Mouse (Mus musculus) intestine, embryonic 14.5 days (tissue): ENCODE measurements at regions not wholly inside any gene's neighbourhood (a gene's known extent, or its start where the extent isn't known, plus 50 kb on each side); places are given as distances from the start of the nearest gene placed in this dataset.

Experiments
- ATAC-seq: fragments of 200-750 bp; cut with Nextera tagmentation; replicated peaks from 2 replicates; pipeline ENCODE4 v1.8.0; 2017; ENCODE audit warnings: low read depth, moderate number of reproducible peaks, moderate TSS enrichment, moderate library complexity; ENCODE audit not compliant: low FRiP score, low TSS enrichment
- DNase-seq: peaks from one replicate; pipeline ENCODE4 v3.0.0-alpha.2; 2018; ENCODE audit warnings: low spot score
- H3K27ac ChIP-seq: fragments of 300-500 bp; sonication (generic); 2 replicates; pipeline ENCODE4 v1.5.1; 2014; ENCODE audit warnings: low read depth, mild to moderate bottlenecking, control low read depth
- H3K27me3 ChIP-seq: fragments of 300-500 bp; sonication (generic); replicated peaks from 2 replicates; pipeline ENCODE4 v1.6.1; 2014; ENCODE audit warnings: low read length, control low read depth; ENCODE audit not compliant: control insufficient read depth, insufficient read depth
- H3K36me3 ChIP-seq: fragments of 300-500 bp; sonication (generic); 2 replicates; pipeline ENCODE4 v1.6.1; 2014; ENCODE audit warnings: low read length, control low read depth; ENCODE audit not compliant: control insufficient read depth, insufficient read depth
- H3K4me1 ChIP-seq: fragments of 300-500 bp; sonication (generic); replicated peaks from 2 replicates; pipeline ENCODE4 v1.6.1; 2014; ENCODE audit warnings: low read length, control low read depth, mixed read lengths; ENCODE audit not compliant: control insufficient read depth, insufficient read depth
- H3K4me2 ChIP-seq: fragments of 300-500 bp; sonication (generic); 2 replicates; pipeline ENCODE4 v1.6.1; 2014; ENCODE audit warnings: low read length
- H3K4me3 ChIP-seq: fragments of 300-500 bp; sonication (generic); 2 replicates; pipeline ENCODE4 v1.5.1; 2014; ENCODE audit warnings: low read depth, low read length, control low read depth, mixed read lengths
- H3K9ac ChIP-seq: fragments of 300-500 bp; sonication (generic); 2 replicates; pipeline ENCODE4 v1.6.1; 2014; ENCODE audit warnings: mild to moderate bottlenecking, low read length
- H3K9me3 ChIP-seq: fragments of 300-500 bp; sonication (generic); 2 replicates; pipeline ENCODE4 v1.6.1; 2016; ENCODE audit warnings: low read length, control low read depth; ENCODE audit not compliant: control insufficient read depth
- WGBS: fragments of 180-500 bp; shearing (Covaris S2); extraction: QIAGEN DNeasy Blood & Tissue Kit; methylation state at CpG from one replicate; pipeline ENCODE4 v1.1.7; 2014; 5-methylcytosine and 5-hydroxymethylcytosine counted together

DNA sequence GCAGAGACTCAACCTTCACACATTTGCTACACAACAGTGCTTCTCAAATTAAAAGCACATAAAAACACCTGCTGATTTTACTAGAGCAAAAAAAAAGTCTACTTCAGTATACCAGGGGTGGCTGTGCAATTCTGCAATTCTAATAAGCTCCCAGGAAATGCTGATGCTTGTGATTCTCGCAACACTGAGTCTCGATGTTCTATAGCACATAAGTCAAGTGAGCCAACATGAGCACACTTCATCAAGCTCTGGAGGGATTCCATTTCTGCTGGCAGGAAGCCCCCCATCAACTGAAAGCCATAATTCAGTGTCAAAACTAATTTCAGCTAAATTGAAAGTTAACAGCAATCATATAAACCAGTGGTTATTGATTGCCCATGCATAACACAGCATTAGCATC is 2676.7 kb upstream of the Gm6569 start:
- DNase-seq (no peak), ATAC-seq (no peak)
- no peaks in the 10 kb centered on the region for H3K36me3 ChIP-seq
- no peak overlapping the region for H3K4me2 ChIP-seq
- H3K4me1 ChIP-seq, result no peaks in the 10 kb centered on the region
- no peaks in the 10 kb centered on the region for H3K27me3 ChIP-seq
- no peak overlapping the region for H3K4me3 ChIP-seq
- no peak overlapping the region for H3K27ac ChIP-seq
- WGBS, result 79% methylated on average over 2 of the region's 2 CpGs
- H3K9me3 ChIP-seq, result no peaks in the 10 kb centered on the region
- no peak overlapping the region for H3K9ac ChIP-seq

DNA sequence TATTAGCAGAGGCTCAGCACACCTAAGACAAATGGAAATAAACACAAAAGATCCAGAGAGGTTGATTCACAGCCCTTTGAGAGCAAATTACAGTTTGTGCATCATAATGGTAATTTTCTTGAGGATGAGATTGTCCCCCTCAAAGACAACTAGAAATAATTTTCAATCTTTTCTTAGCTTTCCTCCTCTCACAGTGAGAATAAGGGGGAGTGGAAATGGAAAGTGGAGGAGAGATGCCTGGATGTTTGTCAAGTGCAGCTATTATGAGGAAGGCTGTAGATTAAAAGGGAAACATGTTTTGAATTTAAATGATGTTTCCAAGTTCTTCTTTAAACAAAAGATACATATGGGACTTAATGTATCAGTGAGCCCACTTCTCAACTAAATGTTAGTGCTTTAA is 2672.3 kb upstream of the Gm6569 start:
- no peaks in the 10 kb centered on the region for H3K36me3 ChIP-seq
- no peak overlapping the region for H3K9ac ChIP-seq
- no peak overlapping the region for H3K4me2 ChIP-seq
- H3K4me3 ChIP-seq, result no peak overlapping the region
- no peaks in the 10 kb centered on the region for H3K4me1 ChIP-seq
- no peaks in the 10 kb centered on the region for H3K27me3 ChIP-seq
- ATAC-seq (no peak), DNase-seq (no peak)
- H3K9me3 ChIP-seq, result no peaks in the 10 kb centered on the region
- no peak overlapping the region for H3K27ac ChIP-seq

DNA sequence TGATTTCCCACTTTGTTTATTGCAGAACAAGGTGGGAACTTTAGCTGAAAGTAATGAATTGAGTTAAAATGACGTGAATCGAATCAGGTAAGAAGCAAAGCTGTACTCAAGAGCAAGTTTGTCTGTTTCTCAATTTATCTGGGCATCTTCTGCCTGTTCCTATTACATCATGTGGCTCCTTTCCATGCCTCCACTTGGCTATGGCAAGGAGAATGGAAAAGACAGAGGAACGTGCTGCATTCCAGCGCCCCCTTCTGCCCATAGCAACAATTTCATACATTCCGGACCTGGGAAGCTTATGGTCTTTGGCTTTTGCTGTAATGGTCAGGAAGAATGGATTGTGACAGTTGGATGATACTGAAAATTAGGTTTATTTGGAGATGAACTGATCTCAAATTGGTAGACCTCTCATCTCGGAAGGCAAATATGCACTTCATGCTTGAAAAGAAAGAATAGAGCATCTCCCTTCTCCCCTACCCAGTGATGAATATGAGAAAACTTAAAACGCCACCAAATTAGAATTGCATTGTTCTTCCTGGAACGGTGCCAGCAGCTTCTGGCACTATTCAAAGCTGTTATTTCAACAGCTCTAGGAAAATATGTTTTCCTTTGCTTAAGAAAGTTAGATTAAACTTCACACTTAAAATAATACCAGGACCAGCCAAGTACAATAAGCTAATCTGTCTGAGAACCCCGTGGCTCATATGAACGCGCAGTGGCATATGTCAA is 2639.2 kb upstream of the Gm6569 start:
- Histone ChIP-seq H3K4me2 (no peak overlapping the region), H3K9me3 (no peaks in the 10 kb centered on the region), H3K4me3 (no peak overlapping the region), H3K27ac (no peak overlapping the region), H3K4me1 (no peaks in the 10 kb centered on the region), H3K36me3 (no peaks in the 10 kb centered on the region), H3K9ac (no peak overlapping the region), H3K27me3 (no peaks in the 10 kb centered on the region)
- WGBS, result 58% methylated on average over 11 of the region's 11 CpGs
- no peak for ATAC-seq
- no peak for DNase-seq

DNA sequence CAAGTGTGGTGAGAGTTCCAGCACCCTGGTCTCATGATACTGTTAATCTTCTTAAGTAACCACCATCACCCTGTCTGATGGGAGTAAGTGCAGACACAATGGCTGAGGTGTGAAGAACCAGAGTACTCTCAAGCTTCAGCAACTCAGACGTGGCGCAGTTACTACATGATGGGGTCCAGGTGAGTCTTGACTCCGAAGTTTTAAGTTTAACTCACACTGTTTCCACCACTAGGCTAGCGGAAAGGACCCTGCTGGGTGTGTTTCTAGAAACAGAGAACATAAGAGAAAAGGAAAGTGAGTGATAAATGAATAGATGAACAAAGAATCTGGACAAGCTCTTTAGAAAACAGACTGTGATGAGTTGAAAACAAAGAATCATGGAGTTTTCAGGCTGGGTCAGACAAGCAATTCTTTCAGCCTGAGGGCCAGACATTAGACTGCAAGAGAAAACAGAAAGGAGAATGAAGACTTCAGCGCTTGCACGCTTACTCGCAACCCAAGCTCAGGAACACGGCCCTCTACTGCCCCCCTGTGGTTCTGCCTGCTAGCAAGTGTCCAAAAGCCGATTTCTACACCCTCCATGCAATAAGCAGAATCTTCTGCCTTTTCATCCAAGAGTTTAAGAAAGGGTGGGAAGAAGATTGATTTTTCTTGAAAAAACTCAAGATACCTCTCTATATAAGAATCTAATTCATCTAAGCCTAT is 2593.6 kb upstream of the Gm6569 start:
- Histone ChIP-seq H3K36me3 (no peaks in the 10 kb centered on the region), H3K9ac (no peak overlapping the region), H3K4me2 (no peak overlapping the region), H3K4me3 (no peak overlapping the region), H3K4me1 (no peaks in the 10 kb centered on the region), H3K9me3 (no peaks in the 10 kb centered on the region), H3K27ac (no peak overlapping the region), H3K27me3 (no peaks in the 10 kb centered on the region)
- no peak; the same call in 1 of the 2 replicates for ATAC-seq
- WGBS, result 51% methylated on average over 9 of the region's 9 CpGs
- DNase-seq, result peak; percentile 92

DNA sequence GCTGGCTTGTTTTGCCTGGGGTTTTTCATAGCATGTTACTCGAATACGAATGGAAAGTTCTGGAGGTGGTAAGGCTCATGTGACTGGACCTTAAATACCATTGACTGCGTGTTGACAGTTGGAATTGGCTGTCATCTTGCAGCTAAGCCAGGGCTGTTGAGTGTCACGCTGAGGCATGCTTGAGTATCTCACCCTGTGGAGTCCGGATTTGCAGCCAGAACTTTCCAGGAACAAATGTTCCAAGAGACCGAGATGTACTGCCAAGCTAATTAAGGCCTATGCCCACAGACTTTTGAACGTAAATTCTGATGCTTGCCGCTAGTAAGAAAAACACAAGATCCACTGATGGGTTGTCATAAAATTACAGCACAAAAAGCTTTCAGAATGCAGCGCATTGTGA is 2590.8 kb upstream of the Gm6569 start:
- H3K9ac ChIP-seq, result no peak overlapping the region
- H3K36me3 ChIP-seq, result no peaks in the 10 kb centered on the region
- H3K27ac ChIP-seq, result no peak overlapping the region
- no peak for DNase-seq
- no peaks in the 10 kb centered on the region for H3K9me3 ChIP-seq
- 71% methylated on average over 9 of the region's 9 CpGs for WGBS
- no peaks in the 10 kb centered on the region for H3K4me1 ChIP-seq
- no peak for ATAC-seq
- H3K27me3 ChIP-seq, result no peaks in the 10 kb centered on the region
- no peak overlapping the region for H3K4me3 ChIP-seq
- H3K4me2 ChIP-seq, result no peak overlapping the region

DNA sequence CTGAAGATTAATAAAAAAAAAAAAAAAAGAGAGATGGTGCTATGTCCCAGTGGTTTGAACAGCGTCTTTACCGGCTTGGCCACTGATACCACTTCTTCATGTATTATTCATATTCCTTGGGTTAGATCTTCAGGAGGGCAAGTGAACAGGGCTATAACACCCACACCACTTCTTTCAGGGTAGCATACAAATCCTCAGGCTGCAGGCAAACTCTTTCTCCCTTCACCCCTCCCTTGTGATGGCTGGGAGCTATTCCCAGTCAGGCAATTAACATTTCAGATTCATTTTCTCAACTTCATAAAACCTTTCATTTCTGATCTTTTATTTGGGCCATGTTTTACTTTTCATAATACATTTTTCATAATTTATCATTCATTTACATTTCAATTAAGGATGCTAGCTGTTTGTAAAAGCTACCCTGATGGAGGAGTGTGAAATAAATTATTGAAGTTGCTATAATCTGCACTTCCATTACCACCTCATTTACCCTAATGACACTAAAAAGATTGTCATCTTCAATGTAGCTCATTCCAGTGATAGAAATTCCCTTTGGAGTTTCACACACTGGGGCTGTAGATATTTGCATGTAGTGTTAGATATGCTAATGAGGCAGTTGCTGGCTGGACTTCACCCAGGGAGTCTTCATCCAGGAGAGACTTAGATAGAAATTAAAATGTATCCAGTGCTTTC is 2558.3 kb upstream of the Gm6569 start:
- DNase-seq (no peak), ATAC-seq (no peak)
- H3K9ac ChIP-seq, result no peak overlapping the region
- no peaks in the 10 kb centered on the region for H3K4me1 ChIP-seq
- H3K36me3 ChIP-seq, result no peaks in the 10 kb centered on the region
- H3K9me3 ChIP-seq, result no peaks in the 10 kb centered on the region
- H3K4me2 ChIP-seq, result no peak overlapping the region
- 96% methylated on average over 2 of the region's 2 CpGs for WGBS
- no peak overlapping the region for H3K27ac ChIP-seq
- no peak overlapping the region for H3K4me3 ChIP-seq
- H3K27me3 ChIP-seq, result no peaks in the 10 kb centered on the region

DNA sequence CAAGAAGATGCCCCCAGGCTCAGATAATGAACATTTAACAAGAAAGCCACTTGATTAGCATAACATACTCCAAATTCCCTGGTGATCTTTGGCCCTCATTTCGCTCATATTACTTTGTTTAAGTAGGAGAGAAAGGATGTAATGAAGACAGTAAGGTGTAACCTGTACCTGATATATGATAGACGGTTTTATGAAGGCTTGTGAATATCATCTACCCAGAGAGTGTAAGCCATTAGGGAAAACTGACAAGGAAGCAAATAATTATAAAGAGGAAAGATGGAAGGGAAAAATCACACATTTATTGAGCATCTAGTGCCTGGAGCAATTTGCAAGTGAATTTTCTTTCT is 2557.8 kb upstream of the Gm6569 start:
- Histone ChIP-seq H3K27ac (no peak overlapping the region), H3K9ac (no peak overlapping the region), H3K36me3 (no peaks in the 10 kb centered on the region), H3K9me3 (no peaks in the 10 kb centered on the region), H3K4me1 (no peaks in the 10 kb centered on the region), H3K27me3 (no peaks in the 10 kb centered on the region), H3K4me3 (no peak overlapping the region), H3K4me2 (no peak overlapping the region)
- ATAC-seq (no peak), DNase-seq (no peak)
- 79% methylated on average over 2 of the region's 2 CpGs for WGBS

DNA sequence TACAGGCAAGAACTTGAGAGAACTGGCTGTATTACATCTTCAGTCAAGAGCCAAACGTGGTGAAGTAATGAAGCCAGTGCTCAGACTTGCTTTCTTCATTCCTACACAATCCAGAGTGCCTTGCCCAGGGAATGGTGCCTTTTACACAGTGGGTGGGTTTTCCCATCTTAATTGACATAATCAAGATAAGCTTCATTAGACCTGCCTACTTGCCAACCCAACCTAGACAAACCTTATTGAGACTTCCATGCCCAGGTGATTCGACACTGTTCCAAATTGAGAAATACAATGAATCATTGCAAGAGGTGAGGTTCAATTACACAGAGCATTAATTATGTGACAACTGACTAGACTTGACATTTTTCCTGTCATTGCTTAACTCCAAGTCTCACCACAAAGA is 2557.0 kb upstream of the Gm6569 start:
- H3K4me3 ChIP-seq, result no peak overlapping the region
- 75% methylated on average over 2 of the region's 2 CpGs for WGBS
- no peak overlapping the region for H3K4me2 ChIP-seq
- no peaks in the 10 kb centered on the region for H3K36me3 ChIP-seq
- no peaks in the 10 kb centered on the region for H3K27me3 ChIP-seq
- ATAC-seq (no peak), DNase-seq (no peak)
- H3K9me3 ChIP-seq, result no peaks in the 10 kb centered on the region
- no peaks in the 10 kb centered on the region for H3K4me1 ChIP-seq
- H3K9ac ChIP-seq, result no peak overlapping the region
- no peak overlapping the region for H3K27ac ChIP-seq
